Mouse (Mus musculus): ENCODE results near the gene Kat14.
"Not testable (repeated sequence)": the region's sequence is repeated elsewhere in the genome, so short reads cannot be mapped to it uniquely, and the experiment has no call there.

The Kat14 gene

GRCm38 (mm10) chr2:144368400-144369019, at the start of gene Kat14, which contains the start of gene Pet117:
Gene Kat14 (plus strand): TSS chr2:144368983.
Gene Pet117 (plus strand): TSS chr2:144368996.
- peak; percentile 81 for DNase-seq (ENCODE audit: low read depth, low spot score)

DNA sequence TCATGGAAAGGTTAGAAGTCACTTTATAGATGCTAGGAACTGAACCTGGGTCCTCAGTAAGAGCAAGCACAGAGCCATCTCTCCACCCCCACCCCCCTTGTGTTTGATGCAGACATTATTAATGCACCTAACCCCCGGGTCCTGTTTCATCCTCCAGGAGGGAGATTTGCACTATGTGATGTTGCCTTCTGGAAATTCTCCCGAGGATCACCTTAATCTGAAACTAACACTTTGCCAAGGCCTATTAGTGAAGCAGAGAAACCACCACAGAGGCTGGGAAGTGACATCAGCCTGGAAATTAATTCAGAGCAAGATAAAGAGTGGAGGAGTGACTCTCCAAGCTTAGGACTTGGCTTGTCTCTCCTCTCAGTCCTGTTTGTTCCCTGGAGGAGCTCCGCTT, 44.6 kb upstream of the Kat14 start:
- DNase-seq (ENCODE audit: low read depth, low spot score): no peak

DNA sequence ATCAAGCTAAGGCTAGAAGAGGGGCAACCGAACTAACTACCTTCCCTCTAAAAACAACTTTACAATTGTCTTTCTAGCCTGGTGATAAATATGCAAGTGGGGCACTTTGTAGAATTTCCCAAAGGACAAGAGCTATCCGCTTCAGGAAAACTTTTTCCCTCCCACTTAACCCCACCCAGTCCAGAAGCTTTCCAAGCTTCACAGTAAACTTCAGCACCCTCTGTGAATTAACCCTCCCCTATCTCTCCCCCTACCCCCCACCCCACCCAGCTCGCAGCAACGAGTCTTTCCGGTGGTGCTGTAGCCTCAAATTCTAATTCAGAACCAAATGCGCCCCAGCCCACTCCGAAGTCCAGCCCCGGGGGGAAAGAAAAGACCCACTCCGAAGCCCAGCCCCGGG, 39.3 kb upstream of the Kat14 start:
- no peak for DNase-seq (ENCODE audit: low read depth, low spot score)

GRCm38 (mm10) chr2:144329937-144330336, 38.8 kb upstream of the Kat14 start:
- DNase-seq (ENCODE audit: low read depth, low spot score): no peak

DNA sequence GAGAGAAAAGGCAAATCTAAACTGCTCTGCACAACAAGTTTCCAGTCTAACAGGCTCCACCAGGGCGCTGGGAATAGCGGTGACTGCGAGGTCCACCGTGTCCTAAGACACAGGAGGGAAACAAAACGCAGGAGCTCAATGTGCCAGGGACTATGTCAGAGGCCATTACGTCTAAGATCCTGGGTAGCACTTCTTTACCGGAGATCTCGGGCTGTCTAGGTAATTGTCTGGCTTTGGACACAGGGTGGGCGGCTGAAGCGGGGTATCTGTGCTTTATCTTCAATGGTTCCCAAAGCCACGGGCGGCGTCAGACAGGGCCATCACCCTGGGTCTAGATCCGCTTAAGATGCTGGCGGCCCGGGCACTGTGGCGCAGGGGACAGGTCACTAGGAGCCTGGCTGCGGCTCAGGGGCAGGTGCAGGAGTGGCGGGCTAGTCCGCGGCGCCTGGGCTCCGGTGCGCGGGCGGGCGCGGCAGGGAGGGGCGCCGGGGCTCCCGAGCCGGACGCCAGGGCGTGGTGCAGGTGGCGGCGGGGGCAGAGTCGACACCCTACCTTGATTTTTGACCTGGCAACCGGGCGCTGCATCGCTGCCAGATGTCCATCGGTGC, 38.3 kb upstream of the Kat14 start:
- no peak for DNase-seq (ENCODE audit: low read depth, low spot score)

- no peak for DNase-seq (ENCODE audit: low read depth, low spot score)
These were observed 37.8 kb upstream of the Kat14 start for GRCm38 (mm10) chr2:144330960-144331371.

GRCm38 (mm10) chr2:144331401-144332302, 37.1 kb upstream of the Kat14 start, which contains the start of gene Ovol2:
Gene Ovol2 (minus strand): TSS chr2:144332146.
- DNase-seq (ENCODE audit: low read depth, low spot score): no peak

DNA sequence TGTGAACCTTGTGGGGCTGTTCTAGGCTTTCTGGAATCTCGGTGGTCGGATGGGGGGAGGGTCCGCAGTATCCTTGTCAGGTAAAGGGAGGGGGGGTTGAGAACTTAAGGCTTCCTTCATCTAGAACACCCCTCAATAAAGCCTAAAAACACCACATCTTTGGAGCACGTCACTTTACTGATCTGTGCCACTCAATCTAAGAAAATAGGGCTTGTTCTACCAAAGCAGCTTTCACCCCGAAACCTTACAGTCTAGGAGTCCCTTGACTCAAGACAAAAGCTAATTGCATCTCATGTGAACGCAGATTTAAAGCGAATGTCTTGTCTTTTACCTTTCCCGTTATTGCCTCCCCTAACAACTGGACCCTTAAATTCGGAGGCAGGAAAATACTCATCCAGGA, 36.3 kb upstream of the Kat14 start:
- no peak for DNase-seq (ENCODE audit: low read depth, low spot score)

DNA sequence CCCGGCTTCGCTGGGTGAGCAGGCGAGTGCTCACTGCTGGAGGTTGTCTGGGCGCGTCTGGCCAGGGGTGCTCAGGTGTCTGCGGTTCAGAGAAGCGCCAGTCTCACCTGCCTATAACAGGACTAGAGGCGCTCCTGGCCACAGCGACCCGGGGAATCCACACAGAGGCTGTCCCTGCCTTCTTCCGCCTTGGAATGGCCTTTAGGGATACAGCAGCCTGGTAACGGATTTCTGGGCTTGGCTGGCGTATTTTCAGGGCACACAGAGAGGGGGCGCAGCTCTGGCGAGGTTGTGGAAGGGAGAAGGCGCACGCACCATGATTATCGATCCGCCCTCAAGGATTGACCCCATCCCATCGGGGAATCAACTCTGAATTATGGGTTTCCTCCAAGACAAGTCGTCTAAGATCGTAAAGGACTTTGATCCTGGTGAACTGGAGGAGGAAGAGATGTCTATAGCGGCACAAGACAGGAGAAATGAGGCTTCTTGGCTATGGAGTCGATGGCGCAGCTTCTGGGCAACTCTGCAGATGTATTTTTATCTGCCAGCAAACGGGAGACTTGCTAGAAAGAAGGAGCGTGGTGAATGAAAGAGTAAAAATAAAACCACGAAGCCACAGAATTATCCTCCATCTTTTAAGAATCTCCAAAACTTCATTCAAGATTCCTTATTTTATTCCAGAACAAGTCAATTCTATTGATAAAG, 35.5 kb upstream of the Kat14 start:
- DNase-seq (ENCODE audit: low read depth, low spot score): no peak

GRCm38 (mm10) chr2:144337230-144337629, 31.6 kb upstream of the Kat14 start:
- DNase-seq (ENCODE audit: low read depth, low spot score): no peak

DNA sequence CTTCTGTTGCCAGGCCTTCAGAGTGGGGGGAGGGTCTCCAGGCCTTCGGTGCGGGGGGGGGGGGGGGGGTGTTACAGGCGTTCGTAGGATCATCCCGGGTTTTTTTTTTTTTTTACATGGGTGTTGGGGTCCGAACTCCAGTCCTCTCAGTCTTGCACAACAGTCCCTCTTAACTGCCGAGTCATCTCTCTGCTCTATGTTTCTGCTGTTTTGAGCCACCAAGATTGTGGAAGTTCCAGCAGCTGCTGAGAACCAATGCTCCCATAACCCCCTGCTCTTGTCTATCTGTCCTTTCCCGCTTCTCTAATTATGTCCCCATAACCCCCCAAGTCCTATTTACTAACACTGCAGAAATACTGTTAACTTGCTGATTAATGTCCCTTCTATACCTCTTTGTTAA, 31.1 kb upstream of the Kat14 start:
- DNase-seq (ENCODE audit: low read depth, low spot score): no peak

GRCm38 (mm10) chr2:144338149-144338548, 30.6 kb upstream of the Kat14 start:
- DNase-seq (ENCODE audit: low read depth, low spot score): not testable (repeated sequence)

DNA sequence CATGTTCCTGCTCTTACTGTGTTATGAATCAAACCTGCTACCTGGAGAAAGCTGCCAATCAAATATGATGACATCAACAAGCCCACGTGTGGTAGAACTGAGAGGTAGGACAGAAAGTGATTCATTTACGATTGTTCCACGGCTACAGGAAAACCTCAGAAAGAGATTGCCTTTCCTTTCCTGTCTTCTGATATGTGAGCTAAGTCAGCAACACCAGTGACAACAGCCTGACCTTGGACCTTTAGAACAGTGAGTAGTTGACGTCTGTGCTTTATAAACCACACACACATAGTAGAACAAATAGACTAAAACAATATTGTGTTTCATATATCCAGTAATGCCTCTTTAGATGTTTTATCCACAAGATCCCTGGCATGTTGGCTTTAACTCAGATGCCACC, 25.6 kb upstream of the Kat14 start:
- DNase-seq (ENCODE audit: low read depth, low spot score): no peak

GRCm38 (mm10) chr2:144348525-144348924, 20.3 kb upstream of the Kat14 start:
- DNase-seq (ENCODE audit: low read depth, low spot score): no peak

GRCm38 (mm10) chr2:144352843-144353242, 15.9 kb upstream of the Kat14 start:
- DNase-seq (ENCODE audit: low read depth, low spot score): no peak

DNA sequence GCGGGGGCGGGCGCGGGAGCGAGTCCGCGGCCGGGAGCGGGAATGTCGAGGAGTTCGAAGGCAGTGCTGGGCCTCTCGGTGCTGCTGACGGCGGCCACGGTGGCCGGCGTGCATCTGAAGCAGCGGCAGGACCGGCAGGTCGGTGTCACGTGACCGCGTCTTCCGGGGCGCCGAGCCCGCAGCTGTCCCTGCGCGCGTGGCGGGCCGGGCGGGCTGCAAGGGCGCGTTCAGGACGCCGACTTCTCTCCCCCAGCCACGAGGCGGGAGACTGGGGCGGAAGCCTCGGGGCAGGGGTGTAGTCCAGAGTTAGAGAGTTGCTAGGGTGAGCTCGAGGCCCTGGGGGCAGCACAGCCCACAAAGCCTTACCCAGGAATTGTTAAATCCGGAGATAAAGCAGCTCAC, 238 bp downstream of the Kat14 start:
- no peak for DNase-seq (ENCODE audit: low read depth, low spot score)

- DNase-seq (ENCODE audit: low read depth, low spot score): no peak
These were observed 728 bp downstream of the Kat14 start for GRCm38 (mm10) chr2:144369511-144369910.

DNA sequence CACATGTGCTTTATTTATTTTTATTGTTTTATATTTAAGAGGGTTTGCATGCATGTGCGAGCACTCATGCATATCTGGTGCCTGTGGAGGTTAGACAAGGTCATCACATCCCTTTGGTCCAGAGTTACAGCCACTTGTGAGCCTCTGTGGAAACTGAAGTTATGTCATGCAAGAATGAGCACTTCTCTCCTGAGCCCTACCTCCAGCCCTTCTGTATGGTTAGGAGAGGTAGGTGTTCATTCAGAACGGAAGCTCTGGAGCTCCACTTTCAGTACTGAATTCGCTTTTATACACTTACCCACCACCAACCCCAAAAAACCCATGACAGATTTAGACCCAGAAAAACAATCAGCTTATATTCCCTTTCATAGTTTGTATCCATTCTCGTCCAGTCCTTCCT, 2.8 kb downstream of the Kat14 start:
- no peak for DNase-seq (ENCODE audit: low read depth, low spot score)

DNA sequence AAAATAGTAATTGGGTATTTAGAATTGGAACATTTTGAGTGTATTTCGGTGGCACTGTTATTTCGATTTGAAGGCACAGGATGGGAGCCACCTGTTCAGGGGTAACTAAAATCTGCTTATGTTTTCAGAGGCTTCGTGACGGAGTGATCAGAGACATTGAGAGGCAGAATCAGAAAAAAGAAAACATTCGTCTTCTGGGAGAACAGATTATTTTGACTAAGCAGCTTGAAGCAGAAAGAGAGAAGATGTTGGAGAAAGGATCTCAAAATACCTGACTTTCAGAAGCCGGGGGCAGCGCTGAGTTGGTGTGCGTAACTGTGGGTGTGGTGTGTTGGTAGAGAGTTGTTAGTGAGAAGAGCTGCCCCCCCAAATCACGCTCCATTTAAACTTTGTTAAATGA, 4.3 kb downstream of the Kat14 start:
- DNase-seq (ENCODE audit: low read depth, low spot score): no peak

GRCm38 (mm10) chr2:144375063-144375703, 6.4 kb downstream of the Kat14 start:
- DNase-seq (ENCODE audit: low read depth, low spot score): no peak

DNA sequence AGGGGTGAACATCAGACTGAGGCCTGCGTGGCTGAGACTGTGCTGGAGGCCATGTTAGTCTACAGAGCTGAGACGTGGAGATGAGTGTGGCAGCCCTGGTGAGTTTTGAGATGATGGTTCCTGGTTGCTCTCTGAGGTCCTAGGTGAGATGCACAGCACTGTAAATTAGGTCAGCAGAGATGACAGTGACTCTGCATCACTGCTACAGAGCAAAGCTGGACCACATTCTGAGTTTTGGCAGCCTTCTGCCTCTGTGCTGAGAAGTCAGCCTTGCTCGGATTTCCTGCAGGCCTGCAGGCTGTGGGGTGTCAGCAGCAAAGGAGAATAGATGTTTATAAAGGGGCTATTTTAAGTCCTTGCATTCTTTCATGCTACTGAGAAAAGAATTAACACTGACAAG, 12.5 kb downstream of the Kat14 start:
- DNase-seq (ENCODE audit: low read depth, low spot score): no peak

Data from retina, postnatal 7 days (tissue).